Mouse (Mus musculus) cerebellum, adult 2 months (tissue): Measurements from ENCODE around the gene Sfi1.

Experiments used
- CTCF ChIP-seq: fragments of 200-500 bp; IDR thresholded peaks from 2 replicates; pipeline ENCODE4 v1.5.1; 2011; ENCODE audit warnings: low read depth, mild to moderate bottlenecking, control low read depth, low read length, moderate library complexity, borderline replicate concordance; ENCODE audit not compliant: insufficient read depth
- POLR2A ChIP-seq: fragments of 200-500 bp; IDR thresholded peaks from 2 replicates; pipeline ENCODE4 v1.6.1; 2011; ENCODE audit warnings: low read length, control low read depth, borderline replicate concordance; ENCODE audit not compliant: insufficient read depth

- TF ChIP-seq POLR2A = no peak
- TF ChIP-seq CTCF = no peak
These were observed 9.0 kb upstream of the Sfi1 start, which contains the start of gene Eif4enif1 for GRCm38 (mm10) chr11:3202231-3202701.
